Mouse (Mus musculus) MEL (cell line): Measurements from ENCODE around the gene 1700023F06Rik.

Experiments
- BHLHE40 ChIP-seq: IDR thresholded peaks from 2 replicates; pipeline ENCODE4 v1.6.1; 2012; ENCODE audit warnings: low read depth, mild to moderate bottlenecking, inconsistent platforms, low read length, improper control_type of control experiment, borderline replicate concordance
- CTCF ChIP-seq, 3 experiments: IDR thresholded peaks in 2 of 3; conservative IDR thresholded peaks in 1 of 3; 2 replicates each; pipeline ENCODE4 v1.5.1; 2011 to 2012; ENCODE audit warnings: low read length in 3 of 3, low read depth in 2 of 3, mild to moderate bottlenecking in 2 of 3, improper control_type of control experiment in 1 of 3, inconsistent platforms in 1 of 3, mixed read lengths in 1 of 3, moderate library complexity in 1 of 3; ENCODE audit not compliant: control insufficient read depth in 1 of 3, insufficient read depth in 1 of 3, poor library complexity in 1 of 3, severe bottlenecking in 1 of 3
- ETS1 ChIP-seq: IDR thresholded peaks from 2 replicates; pipeline ENCODE4 v1.6.1; 2012; ENCODE audit warnings: low read depth, mild to moderate bottlenecking, inconsistent platforms, low read length, improper control_type of control experiment, moderate library complexity
- MAX ChIP-seq: IDR thresholded peaks from 2 replicates; pipeline ENCODE4 v1.6.1; 2011; ENCODE audit warnings: low read length, improper control_type of control experiment
- MXI1 ChIP-seq: IDR thresholded peaks from 2 replicates; pipeline ENCODE4 v1.6.1; 2011; ENCODE audit warnings: mild to moderate bottlenecking, low read depth, low read length, improper control_type of control experiment
- POLR2A ChIP-seq, 2 experiments: IDR thresholded peaks; 2 replicates each; pipeline ENCODE4 v1.6.1; 2011 to 2012; ENCODE audit warnings: low read length in 2 of 2, mild to moderate bottlenecking in 2 of 2, control low read depth in 1 of 2, improper control_type of control experiment in 1 of 2, low read depth in 1 of 2, moderate library complexity in 1 of 2; ENCODE audit not compliant: control insufficient read depth in 1 of 2, insufficient read depth in 1 of 2, poor library complexity in 1 of 2
- POLR2AphosphoS5 ChIP-seq: IDR thresholded peaks from 2 replicates; pipeline ENCODE4 v1.6.1; 2012; ENCODE audit warnings: low read depth, borderline replicate concordance, mild to moderate bottlenecking, inconsistent platforms, low read length, moderate library complexity, mixed read lengths
- SIN3A ChIP-seq: IDR thresholded peaks from 2 replicates; pipeline ENCODE4 v1.6.1; 2012; ENCODE audit warnings: low read length, improper control_type of control experiment, inconsistent platforms
- UBTF ChIP-seq: IDR thresholded peaks from 2 replicates; pipeline ENCODE4 v1.6.1; 2012; ENCODE audit warnings: low read depth, mild to moderate bottlenecking, inconsistent platforms, low read length, improper control_type of control experiment, moderate library complexity, borderline replicate concordance; ENCODE audit not compliant: insufficient read depth
- USF1 ChIP-seq: IDR thresholded peaks from 2 replicates; pipeline ENCODE4 v1.6.1; 2014; ENCODE audit warnings: low read depth, mild to moderate bottlenecking, inconsistent platforms, low read length, improper control_type of control experiment, moderate library complexity

GRCm38 (mm10) chr11:103177815-103178485 is 30.4 kb downstream of the 1700023F06Rik start:
- no peak for TF ChIP-seq POLR2AphosphoS5
- no peak for TF ChIP-seq MAX
- TF ChIP-seq MXI1, result no peak
- no peak for TF ChIP-seq CTCF (IDR thresholded peaks at IDR 0.05 in 2 of 3, conservative IDR thresholded peaks at IDR 0.05 in 1 of 3; ENCODE audit: control insufficient read depth in 1 of 3, insufficient read depth in 1 of 3, low read depth in 2 of 3, low read length in 3 of 3, poor library complexity in 1 of 3, severe bottlenecking in 1 of 3)
- no peak for TF ChIP-seq BHLHE40
- no peak for TF ChIP-seq USF1
- no peak for TF ChIP-seq POLR2A (IDR thresholded peaks at IDR 0.05; ENCODE audit: control insufficient read depth in 1 of 2, insufficient read depth in 1 of 2, low read depth in 1 of 2, low read length in 2 of 2, poor library complexity in 1 of 2)
- no peak for TF ChIP-seq UBTF
- no peak for TF ChIP-seq ETS1
- TF ChIP-seq SIN3A, result no peak
